Mouse (Mus musculus) neural tube, embryonic 12.5 days (tissue): ENCODE data around the gene Map4k5. TPM values are rescaled to one million over a fixed set of nuclear protein-coding genes. Genes with fewer than 3 reads are reported as not detected.

Experiments used
- ATAC-seq: fragments of 200-750 bp; cut with Nextera tagmentation; 2 replicates; pipeline ENCODE4 v1.8.0; 2017; ENCODE audit warnings: low read depth, mild to moderate bottlenecking, moderate TSS enrichment, moderate library complexity; ENCODE audit not compliant: low FRiP score
- H3K27ac ChIP-seq: fragments of 300-500 bp; sonication (generic); 2 replicates; pipeline ENCODE4 v1.5.1; 2016
- H3K27me3 ChIP-seq: fragments of 300-500 bp; sonication (generic); replicated peaks from 2 replicates; pipeline ENCODE4 v1.6.1; 2016; ENCODE audit warnings: mild to moderate bottlenecking
- H3K36me3 ChIP-seq: fragments of 300-500 bp; sonication (generic); 2 replicates; pipeline ENCODE4 v1.6.1; 2016; ENCODE audit warnings: mild to moderate bottlenecking
- H3K4me1 ChIP-seq: fragments of 300-500 bp; sonication (generic); 2 replicates; pipeline ENCODE4 v1.6.1; 2016
- H3K4me2 ChIP-seq: fragments of 300-500 bp; sonication (generic); replicated peaks from 2 replicates; pipeline ENCODE4 v1.6.1; 2016; ENCODE audit warnings: mild to moderate bottlenecking
- H3K4me3 ChIP-seq: fragments of 300-500 bp; sonication (generic); 2 replicates; pipeline ENCODE4 v1.5.1; 2016
- H3K9ac ChIP-seq: fragments of 300-500 bp; sonication (generic); 2 replicates; pipeline ENCODE4 v1.6.1; 2016; ENCODE audit warnings: mild to moderate bottlenecking
- H3K9me3 ChIP-seq: fragments of 300-500 bp; sonication (generic); 2 replicates; pipeline ENCODE4 v1.6.1; 2016; ENCODE audit warnings: mild to moderate bottlenecking
- WGBS: fragments of 180-500 bp; shearing (Covaris S2); methylation state at CpG from one replicate; pipeline ENCODE4 v1.1.7; 2016; 5-methylcytosine and 5-hydroxymethylcytosine counted together
- microRNA counts: library from miRNA; unstranded; fragments of <30 nt; microRNA quantifications from one replicate; lab custom pipeline; 2017
- microRNA-seq: library from miRNA; unstranded; fragments of <30 nt; microRNA quantifications from one replicate; pipeline ENCODE4, GENCODE M21; 2017
- polyA plus RNA-seq: library from polyadenylated mRNA; unstranded; fragments of >200 nt; fragmentation: Nextera tagmentation; extraction: Ambion mirVana; gene quantifications from 2 replicates; pipeline ENCODE4 v1.2.1, GENCODE M21; 2016

Map4k5 gene
- polyA plus RNA-seq, 1 experiment from 2014 or later, result 44.6 TPM

DNA sequence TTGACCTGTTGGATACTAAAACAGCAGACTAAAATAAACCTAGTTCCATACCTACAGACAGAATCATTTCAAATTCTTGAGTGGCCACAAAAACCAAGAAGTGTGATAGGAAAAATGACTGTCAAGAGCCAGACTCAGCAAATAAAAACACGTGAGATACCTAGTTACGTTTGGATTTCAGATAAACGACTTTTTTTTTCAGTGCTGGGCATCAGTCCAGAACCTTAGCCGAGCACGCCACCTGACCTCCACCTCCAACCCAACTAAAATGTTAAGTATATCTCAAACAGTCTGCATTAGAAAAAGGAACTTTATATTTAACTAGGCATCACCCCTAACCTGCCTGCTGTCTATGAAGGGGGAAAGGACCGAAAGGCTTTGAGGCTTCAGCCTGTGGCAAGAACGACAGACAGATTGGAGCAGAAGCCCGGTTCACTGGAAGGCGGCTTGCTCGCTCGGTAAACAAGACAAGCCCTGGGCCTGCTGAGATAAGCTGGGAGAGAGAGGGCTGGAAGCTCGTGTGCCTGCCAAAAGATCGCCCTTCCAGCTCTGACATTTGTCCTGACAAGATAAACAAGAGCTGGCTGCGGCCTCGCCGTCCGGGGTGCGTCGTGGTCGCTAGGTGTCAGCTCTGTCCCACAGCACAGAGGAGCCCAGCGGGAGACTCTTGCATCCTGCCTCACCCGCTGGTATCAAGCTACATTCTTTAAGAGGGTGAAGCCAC, 135.4 kb downstream of the Map4k5 start:
- H3K27ac ChIP-seq, result no peak overlapping the region
- no peaks in the 10 kb centered on the region for H3K36me3 ChIP-seq
- no peak overlapping the region for H3K4me3 ChIP-seq
- H3K9ac ChIP-seq, result no peak overlapping the region
- ATAC-seq, result peak; percentile 88
- peak overlapping the region; percentile 57 for H3K4me2 ChIP-seq
- H3K9me3 ChIP-seq, result no peaks in the 10 kb centered on the region
- no peaks in the 10 kb centered on the region for H3K27me3 ChIP-seq
- WGBS, result 20% methylated on average over 22 of the region's 22 CpGs
- H3K4me1 ChIP-seq, result peaks cover 15% of the 10 kb centered on the region

DNA sequence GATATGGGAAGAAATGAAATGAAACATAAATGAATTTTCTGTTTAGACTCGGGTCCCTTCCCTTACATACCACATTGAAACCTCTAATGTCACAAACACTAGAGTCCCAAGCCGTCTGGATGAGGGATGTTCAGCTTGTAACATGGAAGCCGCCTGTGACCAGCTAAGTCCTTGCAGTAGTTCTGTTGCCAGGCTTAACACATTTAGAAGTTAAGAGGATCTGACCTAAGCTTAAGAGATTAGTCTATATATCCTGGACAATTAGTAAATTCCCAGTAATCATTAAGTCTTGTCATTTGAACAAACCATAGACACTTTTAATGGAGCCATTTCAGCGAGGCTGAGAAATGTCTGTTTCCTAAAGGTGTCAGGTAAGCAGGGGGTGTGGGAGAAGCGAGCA, 137.0 kb downstream of the Map4k5 start:
- no peak for ATAC-seq
- Histone ChIP-seq H3K27ac (no peak overlapping the region), H3K4me3 (no peak overlapping the region), H3K27me3 (no peaks in the 10 kb centered on the region), H3K36me3 (no peaks in the 10 kb centered on the region), H3K9me3 (no peaks in the 10 kb centered on the region), H3K4me1 (peaks cover 15% of the 10 kb centered on the region), H3K9ac (no peak overlapping the region), H3K4me2 (no peak overlapping the region)
- WGBS, result 84% methylated on average over 5 of the region's 5 CpGs

DNA sequence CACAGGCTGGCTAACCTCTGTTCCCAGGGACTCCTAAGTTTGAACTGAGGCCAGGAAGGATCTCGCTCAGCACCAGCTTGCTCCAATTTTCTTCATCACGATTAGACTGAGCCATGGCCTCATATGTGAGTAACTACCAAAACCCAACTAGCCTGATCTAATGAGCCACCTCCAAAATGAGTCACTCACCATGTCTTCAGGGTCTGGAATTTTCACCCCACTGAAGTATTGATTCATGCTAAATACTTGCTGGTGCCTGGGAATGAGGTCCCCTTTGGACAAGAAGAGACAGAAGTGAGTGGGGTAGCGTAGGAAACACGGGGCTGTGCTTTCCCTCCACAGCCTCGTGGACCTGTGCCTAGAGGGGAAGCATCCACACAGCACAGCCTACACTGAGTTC, 139.1 kb downstream of the Map4k5 start:
- no peaks in the 10 kb centered on the region for H3K9me3 ChIP-seq
- H3K27me3 ChIP-seq, result no peaks in the 10 kb centered on the region
- no peak overlapping the region for H3K27ac ChIP-seq
- no peaks in the 10 kb centered on the region for H3K36me3 ChIP-seq
- no peak overlapping the region for H3K4me2 ChIP-seq
- no peak for ATAC-seq
- WGBS, result 85% methylated on average over 5 of the region's 5 CpGs
- H3K4me3 ChIP-seq, result no peak overlapping the region
- H3K9ac ChIP-seq, result no peak overlapping the region
- peaks cover 9% of the 10 kb centered on the region for H3K4me1 ChIP-seq

MicroRNAs within 50 kb of the gene (microRNA counts, 519-probe panel; counts per million panel counts)
- 342 counts per million, percentile 67 among the panel's probes with 10 or more counts for microRNA mmu-miR-681 (lab: Ali Mortazavi, UCI)

Small RNA genes within 50 kb of the gene (microRNA-seq; reads per million reads assigned to microRNA genes)
- not detected for gene Mir681

Other genes with a start within 250 kb of the Map4k5 start
- gene Sos2, start 211.3 kb downstream of the Map4k5 start, polyA plus RNA-seq, result 11.8 and 13.0 TPM in 2 replicates
- gene L2hgdh, start 168.3 kb downstream of the Map4k5 start, polyA plus RNA-seq, result 12.0 and 12.8 TPM in 2 replicates
- 21.0 and 22.9 TPM in 2 replicates for gene Atp5s, start 168.2 kb downstream of the Map4k5 start, polyA plus RNA-seq
- 1.5 and 1.6 TPM in 2 replicates for gene Cdkl1, start 101.9 kb downstream of the Map4k5 start, polyA plus RNA-seq
- gene Atl1, start 586 bp downstream of the Map4k5 start, polyA plus RNA-seq, result 73.4 and 80.7 TPM in 2 replicates
- 7.5 and 8.1 TPM in 2 replicates for gene Sav1, start 93.8 kb upstream of the Map4k5 start, polyA plus RNA-seq
- 18.9 and 19.3 TPM in 2 replicates for gene Nin, start 220.5 kb upstream of the Map4k5 start, polyA plus RNA-seq